Mouse (Mus musculus): ENCODE data around the gene Arl15.

Arl15 gene

GRCm38 (mm10) chr13:114096386-114096785 lies 302.1 kb downstream of the Arl15 start:
- DNase-seq (ENCODE audit: low spot score in 2 of 2) = no peak

- no peak for DNase-seq (ENCODE audit: low spot score in 2 of 2)
These were observed 306.9 kb downstream of the Arl15 start for GRCm38 (mm10) chr13:114101155-114101554.

- DNase-seq (ENCODE audit: low spot score in 2 of 2) = no peak
These were observed 311.8 kb downstream of the Arl15 start for GRCm38 (mm10) chr13:114106083-114106482.

GRCm38 (mm10) chr13:114107499-114107898 lies 313.2 kb downstream of the Arl15 start:
- no peak for DNase-seq (ENCODE audit: low spot score in 2 of 2)

GRCm38 (mm10) chr13:114109441-114109840 lies 315.1 kb downstream of the Arl15 start:
- no peak for DNase-seq (ENCODE audit: low spot score in 2 of 2)

- no peak for DNase-seq (ENCODE audit: low spot score in 2 of 2)
These were observed 315.5 kb downstream of the Arl15 start for GRCm38 (mm10) chr13:114109845-114110244.

- no peak for DNase-seq (ENCODE audit: low spot score in 2 of 2)
These were observed 319.2 kb downstream of the Arl15 start for GRCm38 (mm10) chr13:114113516-114113915.

GRCm38 (mm10) chr13:114114586-114114985 lies 320.3 kb downstream of the Arl15 start:
- DNase-seq (ENCODE audit: low spot score in 2 of 2) = no peak

- DNase-seq (ENCODE audit: low spot score in 2 of 2) = no peak
These were observed 320.8 kb downstream of the Arl15 start for GRCm38 (mm10) chr13:114115106-114115505.

- no peak for DNase-seq (ENCODE audit: low spot score in 2 of 2)
These were observed 324.0 kb downstream of the Arl15 start for GRCm38 (mm10) chr13:114118104-114118830.

GRCm38 (mm10) chr13:114119816-114120215 lies 325.5 kb downstream of the Arl15 start:
- DNase-seq (ENCODE audit: low spot score in 2 of 2) = no peak

- DNase-seq (ENCODE audit: low spot score in 2 of 2) = no peak
These were observed 327.3 kb downstream of the Arl15 start for GRCm38 (mm10) chr13:114121591-114121990.

GRCm38 (mm10) chr13:114123391-114123790 lies 329.1 kb downstream of the Arl15 start:
- no peak for DNase-seq (ENCODE audit: low spot score in 2 of 2)

GRCm38 (mm10) chr13:114124385-114124784 lies 330.1 kb downstream of the Arl15 start:
- no peak for DNase-seq (ENCODE audit: low spot score in 2 of 2)

GRCm38 (mm10) chr13:114124991-114125390 lies 330.7 kb downstream of the Arl15 start:
- no peak for DNase-seq (ENCODE audit: low spot score in 2 of 2)

- no peak for DNase-seq (ENCODE audit: low spot score in 2 of 2)
These were observed 334.1 kb downstream of the Arl15 start for GRCm38 (mm10) chr13:114128366-114128765.

- no peak for DNase-seq (ENCODE audit: low spot score in 2 of 2)
These were observed 335.7 kb downstream of the Arl15 start for GRCm38 (mm10) chr13:114129986-114130385.

- DNase-seq (ENCODE audit: low spot score in 2 of 2) = no peak
These were observed 336.4 kb downstream of the Arl15 start for GRCm38 (mm10) chr13:114130566-114131319.

GRCm38 (mm10) chr13:114138921-114139320 lies 344.6 kb downstream of the Arl15 start:
- no peak for DNase-seq (ENCODE audit: low spot score in 2 of 2)

GRCm38 (mm10) chr13:114139570-114139969 lies 345.3 kb downstream of the Arl15 start:
- DNase-seq (ENCODE audit: low spot score in 2 of 2) = no peak

GRCm38 (mm10) chr13:114142826-114143225 lies 348.5 kb downstream of the Arl15 start:
- DNase-seq (ENCODE audit: low spot score in 2 of 2) = no peak

- DNase-seq (ENCODE audit: low spot score in 2 of 2) = no peak
These were observed 348.9 kb downstream of the Arl15 start for GRCm38 (mm10) chr13:114143247-114143646.

Measured in urinary bladder, postnatal 4 days (tissue).